Mouse (Mus musculus) right cerebral cortex, postnatal 25 days (tissue): ENCODE measurements around the gene Emb.

Experiments
- DNase-seq: peaks from one replicate; pipeline ENCODE4 v3.0.0; 2022

The Emb gene

GRCm38 (mm10) chr13:117220501-117221321 is 12.4 kb downstream of the Emb start, which contains the start of gene Gm17509:
Gene Gm17509, minus strand, starts transcription at chr13:117221075.
- DNase-seq: peak; percentile 64

GRCm38 (mm10) chr13:117223125-117223524 is 14.8 kb downstream of the Emb start:
- no peak for DNase-seq

DNA sequence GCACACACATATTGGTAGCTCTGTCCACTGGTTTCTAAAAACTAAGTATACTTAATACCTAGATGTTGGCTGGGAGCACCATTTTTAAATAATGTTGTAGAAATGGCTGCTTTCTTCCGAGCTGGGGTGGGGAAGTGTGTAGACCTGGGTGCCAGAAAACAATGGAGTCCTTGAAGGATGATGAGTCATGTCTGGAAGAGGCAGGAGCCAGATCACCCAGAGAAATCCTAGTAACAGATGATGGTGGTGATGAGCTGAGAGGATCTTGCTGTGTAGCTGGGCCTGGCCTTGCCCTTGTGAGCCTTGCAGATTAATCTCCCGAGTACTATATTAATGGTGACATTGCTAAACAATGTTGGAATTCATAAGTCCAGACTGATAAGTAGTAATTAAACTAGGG is 16.6 kb downstream of the Emb start:
- no peak for DNase-seq

DNA sequence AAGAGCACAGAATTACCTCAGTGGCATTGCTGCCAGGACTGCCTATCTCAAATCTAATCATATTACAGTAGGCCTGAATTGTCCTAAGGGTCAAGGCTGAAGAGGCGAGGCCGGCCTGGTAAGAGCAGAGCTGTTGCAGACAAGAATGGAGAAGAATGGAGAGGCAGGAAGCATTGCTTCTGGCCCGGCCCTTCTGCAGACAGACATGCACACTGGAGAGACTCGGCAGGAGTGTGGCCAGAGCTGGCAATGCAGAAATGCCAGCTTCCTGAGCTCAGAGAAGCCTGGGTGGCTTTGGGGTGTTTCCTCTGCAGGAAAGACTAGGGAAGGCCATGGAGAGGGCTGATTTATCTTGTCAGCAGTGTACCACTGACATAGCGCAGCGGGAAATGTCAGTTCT is 17.2 kb downstream of the Emb start:
- no peak for DNase-seq

DNA sequence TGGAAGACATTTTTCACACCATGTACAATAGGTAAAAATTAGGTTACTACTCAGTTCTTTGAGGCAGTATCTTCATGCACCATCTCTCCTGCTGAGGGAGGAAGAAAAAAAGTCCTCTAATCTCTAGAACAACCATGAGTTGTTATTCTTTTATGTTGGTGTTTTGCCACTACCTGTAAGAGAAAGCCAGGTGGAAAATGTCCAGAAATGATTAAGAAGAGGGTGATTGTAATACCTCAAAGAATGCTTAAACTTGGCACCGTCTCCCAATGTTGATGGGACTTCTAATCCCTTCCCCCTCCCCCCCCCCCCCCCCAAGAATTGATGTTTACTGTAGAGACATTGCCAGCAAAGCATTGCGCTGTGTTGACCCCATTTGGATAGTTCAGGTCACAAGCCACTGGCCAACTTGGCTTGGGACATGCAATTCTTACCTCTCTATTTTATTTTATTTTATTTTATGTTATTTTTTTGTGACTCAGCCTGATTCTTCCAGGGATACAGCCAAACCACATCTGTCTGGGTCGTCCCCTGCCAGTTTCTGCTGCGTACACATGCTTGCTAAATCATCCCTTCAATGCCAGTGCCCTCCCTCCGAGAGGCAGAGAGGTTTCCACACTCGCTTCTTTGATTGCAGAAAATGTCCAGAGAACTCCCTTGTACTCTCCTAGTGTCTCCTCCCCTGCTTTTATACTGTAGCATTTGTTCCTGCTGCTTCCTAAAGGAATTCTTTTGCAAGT is 22.2 kb downstream of the Emb start:
- no peak for DNase-seq

DNA sequence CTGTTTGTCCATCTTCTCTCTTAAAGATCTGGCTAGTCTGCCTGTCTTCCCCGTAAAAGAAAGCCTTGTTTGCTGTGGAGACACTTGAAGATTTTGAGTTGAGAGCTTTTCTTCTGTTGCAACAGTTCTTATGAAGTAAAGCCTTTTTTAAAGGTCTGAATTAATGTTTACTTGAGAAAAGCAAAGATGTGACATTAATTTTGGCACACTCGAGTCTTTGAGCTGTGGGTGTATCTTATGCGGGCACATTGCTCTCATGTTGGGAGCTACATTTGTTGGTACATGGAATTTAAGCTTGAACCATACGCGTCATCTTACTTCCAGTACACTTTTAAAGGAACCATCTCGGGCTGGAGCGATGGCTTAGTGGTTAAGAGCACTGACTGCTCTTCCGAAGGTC is 25.5 kb downstream of the Emb start:
- no peak for DNase-seq

DNA sequence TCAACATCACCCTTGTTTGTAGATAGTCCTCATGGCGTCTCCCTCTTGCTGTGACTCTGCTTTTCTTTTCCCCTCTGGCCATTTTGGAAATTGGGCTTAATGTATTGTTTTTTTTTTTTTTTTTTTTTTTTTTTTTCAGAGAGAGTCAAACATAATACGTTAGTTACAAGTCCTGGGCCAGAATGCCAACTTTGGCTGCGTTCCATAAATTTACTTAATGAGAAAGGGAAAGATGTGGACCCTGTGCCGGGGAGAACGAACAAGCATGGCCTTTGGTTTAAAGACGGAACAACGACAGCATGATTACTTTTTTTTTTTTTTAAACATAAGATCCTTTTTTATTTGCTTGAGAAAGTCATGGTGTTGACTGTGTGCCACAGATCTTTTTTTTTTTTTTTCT is 26.1 kb downstream of the Emb start:
- DNase-seq: no peak

DNA sequence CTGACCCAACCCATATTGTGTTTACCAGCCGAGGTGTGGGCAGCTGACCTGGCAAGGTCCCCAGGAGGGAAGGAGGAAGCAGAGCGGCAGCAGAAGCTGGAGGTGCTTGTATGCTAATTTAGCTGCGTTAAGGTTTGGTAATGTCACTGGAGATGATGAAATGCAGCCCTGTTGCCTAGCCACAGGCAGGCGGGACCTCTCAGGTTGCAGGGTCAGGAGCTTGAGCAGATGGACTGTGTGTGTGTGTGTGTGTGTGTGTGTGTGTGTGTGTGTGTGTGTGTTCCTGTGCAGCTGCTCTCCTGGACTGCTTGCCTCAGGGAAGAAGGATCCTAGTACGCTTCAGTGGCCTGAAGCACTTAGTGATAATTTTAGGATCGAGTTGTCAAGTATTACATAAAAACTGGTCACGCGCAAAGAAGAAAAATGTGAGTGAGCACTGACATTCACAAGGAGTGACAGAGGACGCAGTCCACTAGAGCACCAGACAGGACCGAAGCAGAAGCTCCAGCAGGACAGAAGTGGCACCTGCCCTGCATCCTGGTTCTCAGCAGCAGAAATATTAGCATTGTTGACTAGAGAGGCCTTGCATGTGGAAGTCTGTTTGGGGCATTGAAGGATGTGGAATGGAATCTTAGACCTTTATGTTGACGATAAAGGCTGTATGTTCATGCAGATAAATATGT is 27.3 kb downstream of the Emb start:
- no peak for DNase-seq

- DNase-seq: no peak
Observed at GRCm38 (mm10) chr13:117237111-117237510, 28.8 kb downstream of the Emb start.

- no peak for DNase-seq
Observed at GRCm38 (mm10) chr13:117242063-117242462, 33.7 kb downstream of the Emb start.

GRCm38 (mm10) chr13:117242621-117243020 is 34.3 kb downstream of the Emb start:
- DNase-seq: no peak

DNA sequence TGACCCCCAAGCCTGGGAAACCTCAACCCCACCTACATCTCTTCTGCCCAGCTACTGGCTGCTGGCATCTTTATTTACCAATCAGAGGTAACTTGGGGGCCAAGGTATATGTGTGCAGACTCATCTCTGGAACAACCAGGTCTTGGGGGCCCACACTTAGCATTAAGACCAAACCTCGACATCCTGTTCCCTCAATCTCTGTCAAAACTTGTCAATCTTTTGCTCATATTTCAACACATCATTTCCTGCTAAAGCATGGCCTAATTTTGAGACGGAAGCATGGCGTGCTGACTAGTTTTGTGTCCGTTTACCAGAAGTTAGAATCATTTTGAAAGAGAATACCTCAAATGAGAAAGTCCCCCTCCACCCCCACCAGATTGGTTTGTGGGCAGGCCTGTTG is 52.4 kb downstream of the Emb start:
- no peak for DNase-seq

GRCm38 (mm10) chr13:117266156-117266555 is 57.8 kb downstream of the Emb start:
- DNase-seq: no peak

DNA sequence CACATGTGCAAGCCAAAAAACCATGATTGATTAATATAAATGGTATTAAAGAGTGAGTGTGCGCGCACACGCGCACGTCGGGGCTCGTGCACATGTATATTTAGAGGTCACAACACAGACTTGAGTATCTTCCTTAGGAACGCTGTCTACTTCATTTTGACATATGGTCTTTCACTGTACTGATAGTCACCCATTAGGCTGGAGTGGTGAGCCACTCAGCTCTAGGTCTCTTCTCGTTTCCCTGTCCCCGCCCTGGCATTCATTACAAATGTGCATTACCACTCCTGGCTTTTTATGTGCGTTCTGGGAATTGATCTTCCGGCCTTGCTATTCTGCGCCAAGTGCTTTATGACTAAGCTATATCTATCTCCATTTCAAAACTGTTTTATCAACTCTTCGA is 59.6 kb downstream of the Emb start:
- DNase-seq: no peak

GRCm38 (mm10) chr13:117284036-117284435 is 75.7 kb downstream of the Emb start:
- no peak for DNase-seq

GRCm38 (mm10) chr13:117286939-117287338 is 78.6 kb downstream of the Emb start:
- no peak for DNase-seq

DNA sequence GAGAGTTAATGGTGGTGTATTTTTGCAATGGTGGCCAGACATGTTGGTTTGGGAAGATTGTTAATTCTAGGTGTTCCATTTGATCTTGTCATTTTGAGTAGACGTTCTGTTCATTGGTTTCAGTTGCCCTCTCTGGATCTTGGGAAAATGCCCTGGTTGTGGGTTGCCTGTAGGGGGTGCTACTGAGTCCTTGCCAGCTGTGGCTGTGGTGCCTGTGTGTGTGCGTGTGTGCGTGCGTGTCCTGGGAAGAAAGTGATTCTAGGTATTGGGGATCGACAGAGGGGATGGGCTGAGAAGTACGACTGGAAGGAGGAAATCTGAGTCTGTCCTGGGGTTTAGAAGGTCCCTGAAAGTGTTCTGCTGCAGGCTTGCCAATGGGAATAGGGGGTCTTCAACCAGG is 79.1 kb downstream of the Emb start:
- DNase-seq: no peak

- peak; percentile 62 for DNase-seq
Observed at GRCm38 (mm10) chr13:117289494-117290270, 81.3 kb downstream of the Emb start.

- DNase-seq: peak; percentile 79
Observed at GRCm38 (mm10) chr13:117311446-117312225, 103.3 kb downstream of the Emb start.
